Mouse (Mus musculus) liver, embryonic 14.5 days (tissue): Measurements from ENCODE around the gene Prl7a2.

Experiments
- CTCF ChIP-seq: IDR thresholded peaks from 2 replicates; pipeline ENCODE4 v1.5.1; 2016; ENCODE audit warnings: antibody characterized with exemption, low read depth, control low read depth
- EP300 ChIP-seq: IDR thresholded peaks from 2 replicates; pipeline ENCODE4 v1.6.1; 2016; ENCODE audit warnings: antibody characterized with exemption, low read depth

DNA sequence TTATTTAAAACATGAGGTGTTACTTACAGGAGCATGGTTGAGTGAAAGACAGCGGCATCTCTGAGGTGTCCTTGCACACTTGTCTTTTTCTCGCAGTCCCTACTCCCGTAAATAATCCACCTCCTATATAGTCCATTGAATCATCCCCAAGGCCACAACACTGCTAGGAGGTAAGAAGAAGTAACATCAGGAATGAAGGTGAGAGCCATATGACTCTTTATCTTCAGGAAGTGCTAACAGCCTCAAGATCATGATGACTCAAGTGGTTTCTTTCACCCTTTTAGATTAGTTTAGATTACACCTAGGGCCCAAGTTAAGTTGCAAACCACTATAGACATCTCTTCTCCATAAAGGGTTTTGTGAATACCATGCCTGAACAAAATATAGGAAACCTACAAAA lies 25.4 kb downstream of the Prl7a2 start, which contains the start of gene Prl7a1:
- TF ChIP-seq CTCF (no peak), EP300 (no peak)
